Mouse (Mus musculus) thymus, postnatal 0 days (tissue): ENCODE measurements around the gene Mctp1. TPM values are rescaled to one million over a fixed set of nuclear protein-coding genes. Genes with fewer than 3 reads are reported as not detected.

Source experiments
- DNase-seq: peaks from one replicate; pipeline ENCODE4 v3.0.0-alpha.2; 2015; ENCODE audit warnings: low spot score
- polyA plus RNA-seq: library from polyadenylated mRNA; unstranded; fragments of >200 nt; fragmentation: Nextera tagmentation; extraction: Ambion mirVana; gene quantifications from 2 replicates; pipeline ENCODE4 v1.2.1, GENCODE M21; 2015

The Mctp1 gene
- polyA plus RNA-seq, 1 experiment from 2014 or later: 1.4 TPM

- DNase-seq: no peak
Measured at GRCm38 (mm10) chr13:76823083-76823482, 438.7 kb downstream of the Mctp1 start.

GRCm38 (mm10) chr13:76824932-76825694, 440.8 kb downstream of the Mctp1 start:
- DNase-seq: no peak

- DNase-seq: no peak
Measured at GRCm38 (mm10) chr13:76827738-76828137, 443.4 kb downstream of the Mctp1 start.

- no peak for DNase-seq
Measured at GRCm38 (mm10) chr13:76838031-76838430, 453.7 kb downstream of the Mctp1 start.

GRCm38 (mm10) chr13:76840712-76841111, 456.4 kb downstream of the Mctp1 start:
- no peak for DNase-seq

GRCm38 (mm10) chr13:76844629-76845255, 460.4 kb downstream of the Mctp1 start:
- peak; percentile 39 for DNase-seq

GRCm38 (mm10) chr13:76850412-76851054, 466.2 kb downstream of the Mctp1 start:
- DNase-seq: no peak

- no peak for DNase-seq
Measured at GRCm38 (mm10) chr13:76854306-76854705, 470.0 kb downstream of the Mctp1 start.

GRCm38 (mm10) chr13:76855021-76855420, 470.7 kb downstream of the Mctp1 start:
- no peak for DNase-seq

- DNase-seq: no peak
Measured at GRCm38 (mm10) chr13:76857024-76857423, 472.7 kb downstream of the Mctp1 start.

GRCm38 (mm10) chr13:76858078-76858482, 473.7 kb downstream of the Mctp1 start:
- DNase-seq: peak; percentile 23

GRCm38 (mm10) chr13:76870291-76870690, 486.0 kb downstream of the Mctp1 start:
- DNase-seq: no peak

GRCm38 (mm10) chr13:76877887-76878763, 493.8 kb downstream of the Mctp1 start:
- DNase-seq: no peak

- DNase-seq: no peak
Measured at GRCm38 (mm10) chr13:76879008-76879407, 494.7 kb downstream of the Mctp1 start.

GRCm38 (mm10) chr13:76884517-76885092, 500.3 kb downstream of the Mctp1 start:
- no peak for DNase-seq

GRCm38 (mm10) chr13:76892987-76893386, 508.7 kb downstream of the Mctp1 start:
- DNase-seq: no peak

- DNase-seq: no peak
Measured at GRCm38 (mm10) chr13:76895770-76896456, 511.6 kb downstream of the Mctp1 start.

GRCm38 (mm10) chr13:76896457-76896790, 512.1 kb downstream of the Mctp1 start:
- DNase-seq: no peak

- DNase-seq: no peak
Measured at GRCm38 (mm10) chr13:76918321-76918720, 534.0 kb downstream of the Mctp1 start.

- DNase-seq: no peak
Measured at GRCm38 (mm10) chr13:76926851-76927250, 542.5 kb downstream of the Mctp1 start.
